Mouse (Mus musculus): ENCODE measurements around the gene Tiparp. TPM values are rescaled to one million over a fixed set of nuclear protein-coding genes. Genes with fewer than 3 reads are reported as not detected.

Gene Tiparp
- polyA plus RNA-seq, 1 experiment from 2014 or later, result 18.0 TPM

DNA sequence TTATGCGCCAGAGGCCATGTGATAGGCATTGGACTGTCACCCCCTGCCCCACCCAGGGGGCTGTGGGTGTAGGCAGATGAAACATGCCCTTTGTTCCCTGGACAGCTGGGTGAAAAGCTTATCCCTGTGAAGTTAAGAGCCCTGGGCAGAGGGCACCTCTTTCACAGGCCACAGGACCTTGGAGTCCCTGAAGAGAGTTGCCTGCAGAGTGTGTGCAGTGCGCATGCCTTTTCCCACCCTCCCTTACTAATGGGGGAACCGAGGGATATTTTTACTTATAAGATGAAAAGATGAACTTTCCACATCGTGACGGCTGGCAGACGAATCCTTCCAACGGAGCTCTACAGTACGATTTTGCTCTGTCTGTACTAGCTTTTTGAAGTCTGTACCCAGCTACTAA lies 57.1 kb downstream of the Tiparp start:
- DNase-seq (ENCODE audit: low spot score) (no peak), ATAC-seq (replicated peaks; ENCODE audit: low FRiP score) (no peak)
- H3K4me2 ChIP-seq, result no peak overlapping the region
- no peaks in the 10 kb centered on the region for H3K9me3 ChIP-seq (ENCODE audit: control insufficient read depth, low read length)
- no peak overlapping the region for H3K9ac ChIP-seq (ENCODE audit: low read depth, low read length)
- H3K27me3 ChIP-seq (replicated peaks; ENCODE audit: control insufficient read depth, insufficient read depth, low read length), result no peaks in the 10 kb centered on the region
- 77% methylated on average over 8 of the region's 8 CpGs for WGBS
- no peak overlapping the region for H3K27ac ChIP-seq (ENCODE audit: low read depth, low read length)
- no peak overlapping the region for H3K4me3 ChIP-seq (ENCODE audit: low read depth, low read length)
- H3K4me1 ChIP-seq (replicated peaks; ENCODE audit: control insufficient read depth, insufficient read depth, low read length), result peaks cover 5% of the 10 kb centered on the region; the same call in 1 of the 2 replicates
- no peaks in the 10 kb centered on the region for H3K36me3 ChIP-seq (ENCODE audit: control insufficient read depth, insufficient read depth, low read length)

DNA sequence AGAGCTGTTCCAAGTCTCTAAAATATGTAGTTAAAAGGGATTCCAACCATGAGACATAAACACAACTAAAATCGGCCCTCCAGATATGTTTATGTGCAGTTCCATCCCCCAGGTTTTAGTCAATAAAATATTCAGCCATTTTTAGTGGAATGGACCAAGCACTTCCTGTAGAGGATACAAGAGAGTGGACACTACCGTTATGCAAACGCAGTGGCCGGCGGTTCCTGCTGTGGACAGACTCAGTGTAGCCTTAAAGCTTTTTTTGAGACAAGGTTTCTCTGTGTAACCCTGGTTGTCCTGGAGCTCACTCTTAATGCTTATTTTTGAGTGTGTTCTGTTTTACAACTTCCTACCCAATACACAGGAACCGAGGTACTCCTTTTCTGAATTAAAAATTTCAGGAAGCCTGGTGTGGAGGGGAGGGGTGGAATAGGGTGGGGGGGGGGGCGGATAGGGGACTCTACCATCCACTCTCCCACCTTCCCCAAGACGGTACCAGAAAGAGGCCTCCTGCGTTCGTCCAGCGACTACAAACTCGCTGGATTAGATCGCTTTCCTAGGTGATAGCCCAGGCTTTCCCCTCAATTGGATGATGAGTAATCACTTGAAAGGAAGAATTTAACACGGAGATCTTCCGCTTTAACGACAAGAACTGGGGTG lies 57.7 kb downstream of the Tiparp start:
- DNase-seq (ENCODE audit: low spot score) (no peak), ATAC-seq (replicated peaks; ENCODE audit: low FRiP score) (0 out of 2 replicates have a peak, but pooled peaks have one; percentile 23)
- Histone ChIP-seq H3K4me1 (replicated peaks; ENCODE audit: control insufficient read depth, insufficient read depth, low read length) (peaks cover 5% of the 10 kb centered on the region; the same call in 1 of the 2 replicates), H3K9me3 (ENCODE audit: control insufficient read depth, low read length) (no peaks in the 10 kb centered on the region), H3K36me3 (ENCODE audit: control insufficient read depth, insufficient read depth, low read length) (no peaks in the 10 kb centered on the region), H3K9ac (ENCODE audit: low read depth, low read length) (no peak overlapping the region; the same call in 1 of the 2 replicates), H3K4me3 (ENCODE audit: low read depth, low read length) (peak overlapping the region; percentile 33), H3K27ac (ENCODE audit: low read depth, low read length) (no peak overlapping the region), H3K27me3 (replicated peaks; ENCODE audit: control insufficient read depth, insufficient read depth, low read length) (no peaks in the 10 kb centered on the region), H3K4me2 (peak overlapping the region; percentile 63)
- 27% methylated on average over 16 of the region's 16 CpGs for WGBS

DNA sequence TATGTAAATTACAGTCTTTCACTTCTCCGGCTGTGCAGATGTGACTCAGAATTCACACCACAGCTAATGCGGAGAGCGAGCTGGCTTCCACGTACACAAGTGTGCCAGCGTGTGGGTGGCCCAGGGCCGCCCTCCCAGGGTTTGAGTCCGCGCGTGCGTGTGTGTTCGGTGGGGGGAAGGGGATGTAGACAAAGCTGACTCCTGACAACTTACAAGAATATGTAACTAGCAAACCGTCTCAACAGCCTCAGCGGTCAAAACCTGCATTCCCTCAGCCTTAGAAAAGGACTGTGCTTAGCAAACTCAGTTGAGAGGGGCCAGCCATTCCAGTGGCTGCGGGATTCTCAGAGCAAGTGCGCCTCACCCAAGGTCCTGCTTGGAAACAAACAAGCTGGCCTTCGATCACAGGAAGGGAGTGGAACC lies 58.3 kb downstream of the Tiparp start:
- 13% methylated on average over 16 of the region's 16 CpGs for WGBS
- ATAC-seq (replicated peaks; ENCODE audit: low FRiP score) (no peak), DNase-seq (ENCODE audit: low spot score) (peak; percentile 61)
- H3K36me3 ChIP-seq (ENCODE audit: control insufficient read depth, insufficient read depth, low read length), result no peaks in the 10 kb centered on the region
- peaks cover 5% of the 10 kb centered on the region; the same call in 1 of the 2 replicates for H3K4me1 ChIP-seq (replicated peaks; ENCODE audit: control insufficient read depth, insufficient read depth, low read length)
- H3K27me3 ChIP-seq (replicated peaks; ENCODE audit: control insufficient read depth, insufficient read depth, low read length), result no peaks in the 10 kb centered on the region
- H3K9ac ChIP-seq (ENCODE audit: low read depth, low read length), result peak overlapping the region; percentile 43; the same call in 1 of the 2 replicates
- no peaks in the 10 kb centered on the region for H3K9me3 ChIP-seq (ENCODE audit: control insufficient read depth, low read length)
- H3K4me3 ChIP-seq (ENCODE audit: low read depth, low read length), result peak overlapping the region; percentile 33
- H3K27ac ChIP-seq (ENCODE audit: low read depth, low read length), result no peak overlapping the region
- H3K4me2 ChIP-seq, result peak overlapping the region; percentile 63

DNA sequence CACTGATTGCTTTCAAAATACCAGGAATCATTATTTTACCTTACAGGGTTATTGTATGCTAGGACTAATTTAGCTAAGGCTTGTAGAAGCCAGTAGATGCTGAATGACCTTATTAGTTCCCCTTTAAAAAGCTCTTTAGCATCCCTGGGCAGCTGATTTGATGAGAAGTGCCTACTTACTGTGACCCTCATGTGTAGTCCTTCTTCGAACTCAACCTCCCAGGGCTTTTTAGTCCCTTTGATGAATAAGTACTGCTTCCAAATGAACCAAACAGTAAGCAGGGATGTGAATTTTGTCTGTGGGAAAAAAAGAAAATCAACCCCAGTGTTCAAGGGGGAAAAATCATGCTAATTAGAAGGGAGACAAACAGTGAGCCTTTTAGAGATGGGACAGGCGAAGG lies 58.8 kb downstream of the Tiparp start:
- WGBS, result 85% methylated on average over 2 of the region's 2 CpGs
- H3K4me3 ChIP-seq (ENCODE audit: low read depth, low read length), result no peak overlapping the region
- H3K9ac ChIP-seq (ENCODE audit: low read depth, low read length), result no peak overlapping the region
- DNase-seq (ENCODE audit: low spot score) (no peak), ATAC-seq (replicated peaks; ENCODE audit: low FRiP score) (no peak)
- H3K4me1 ChIP-seq (replicated peaks; ENCODE audit: control insufficient read depth, insufficient read depth, low read length), result peaks cover 5% of the 10 kb centered on the region; the same call in 1 of the 2 replicates
- no peaks in the 10 kb centered on the region for H3K36me3 ChIP-seq (ENCODE audit: control insufficient read depth, insufficient read depth, low read length)
- no peaks in the 10 kb centered on the region for H3K27me3 ChIP-seq (replicated peaks; ENCODE audit: control insufficient read depth, insufficient read depth, low read length)
- peak overlapping the region; percentile 63; the same call in 1 of the 2 replicates for H3K4me2 ChIP-seq
- no peaks in the 10 kb centered on the region for H3K9me3 ChIP-seq (ENCODE audit: control insufficient read depth, low read length)
- H3K27ac ChIP-seq (ENCODE audit: low read depth, low read length), result no peak overlapping the region

DNA sequence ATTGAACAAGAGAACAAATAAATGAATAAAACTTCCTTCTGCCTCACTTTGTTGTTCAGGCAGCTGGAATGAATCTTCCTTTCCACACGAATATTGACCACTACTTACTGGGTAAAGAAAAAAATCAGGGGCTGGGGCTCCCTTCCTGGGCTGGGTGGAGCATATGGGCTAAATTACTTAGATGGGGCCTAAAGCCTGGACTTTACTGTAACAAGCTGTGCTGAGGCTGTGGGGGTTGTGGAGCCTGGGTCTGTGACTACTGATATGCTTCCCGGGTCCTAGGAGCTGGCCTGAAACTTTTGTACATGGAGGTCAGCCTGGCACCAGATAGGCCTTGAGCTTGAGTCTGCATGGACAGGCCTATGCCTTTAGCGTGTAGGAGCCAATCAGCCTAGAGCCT lies 60.2 kb downstream of the Tiparp start:
- H3K27ac ChIP-seq (ENCODE audit: low read depth, low read length), result no peak overlapping the region
- no peak overlapping the region for H3K4me3 ChIP-seq (ENCODE audit: low read depth, low read length)
- H3K27me3 ChIP-seq (replicated peaks; ENCODE audit: control insufficient read depth, insufficient read depth, low read length), result no peaks in the 10 kb centered on the region
- H3K9me3 ChIP-seq (ENCODE audit: control insufficient read depth, low read length), result no peaks in the 10 kb centered on the region
- WGBS, result 65% methylated on average over 3 of the region's 3 CpGs
- H3K4me2 ChIP-seq, result no peak overlapping the region
- H3K9ac ChIP-seq (ENCODE audit: low read depth, low read length), result no peak overlapping the region
- DNase-seq (ENCODE audit: low spot score) (no peak), ATAC-seq (replicated peaks; ENCODE audit: low FRiP score) (no peak; the same call in 1 of the 2 replicates)
- no peaks in the 10 kb centered on the region for H3K36me3 ChIP-seq (ENCODE audit: control insufficient read depth, insufficient read depth, low read length)
- peaks cover 5% of the 10 kb centered on the region; the same call in 1 of the 2 replicates for H3K4me1 ChIP-seq (replicated peaks; ENCODE audit: control insufficient read depth, insufficient read depth, low read length)

DNA sequence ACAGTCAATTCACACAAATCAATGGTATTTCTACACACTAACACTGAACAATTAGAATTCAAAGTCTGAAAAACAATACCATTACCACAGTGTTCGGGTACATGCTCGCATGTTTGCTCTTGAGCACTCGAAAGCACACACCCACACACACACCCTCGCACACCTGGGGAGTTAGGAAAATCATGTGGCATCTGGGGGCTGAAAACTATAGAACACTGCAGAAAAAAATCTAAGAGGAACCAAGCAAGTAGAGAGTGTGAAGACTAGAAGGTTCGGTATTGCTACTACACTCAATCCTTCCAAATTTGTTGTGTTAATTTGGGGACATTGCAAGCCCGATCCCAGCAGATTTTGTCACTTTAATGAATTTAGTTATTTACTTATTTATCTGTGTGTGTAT lies 64.6 kb downstream of the Tiparp start:
- Histone ChIP-seq H3K9ac (ENCODE audit: low read depth, low read length) (no peak overlapping the region), H3K4me2 (no peak overlapping the region), H3K4me3 (ENCODE audit: low read depth, low read length) (no peak overlapping the region), H3K27ac (ENCODE audit: low read depth, low read length) (no peak overlapping the region), H3K36me3 (ENCODE audit: control insufficient read depth, insufficient read depth, low read length) (no peaks in the 10 kb centered on the region), H3K4me1 (replicated peaks; ENCODE audit: control insufficient read depth, insufficient read depth, low read length) (no peaks in the 10 kb centered on the region), H3K9me3 (ENCODE audit: control insufficient read depth, low read length) (no peaks in the 10 kb centered on the region), H3K27me3 (replicated peaks; ENCODE audit: control insufficient read depth, insufficient read depth, low read length) (no peaks in the 10 kb centered on the region)
- 94% methylated on average over 6 of the region's 6 CpGs for WGBS
- DNase-seq (ENCODE audit: low spot score), result no peak
- no peak for ATAC-seq (replicated peaks; ENCODE audit: low FRiP score)

DNA sequence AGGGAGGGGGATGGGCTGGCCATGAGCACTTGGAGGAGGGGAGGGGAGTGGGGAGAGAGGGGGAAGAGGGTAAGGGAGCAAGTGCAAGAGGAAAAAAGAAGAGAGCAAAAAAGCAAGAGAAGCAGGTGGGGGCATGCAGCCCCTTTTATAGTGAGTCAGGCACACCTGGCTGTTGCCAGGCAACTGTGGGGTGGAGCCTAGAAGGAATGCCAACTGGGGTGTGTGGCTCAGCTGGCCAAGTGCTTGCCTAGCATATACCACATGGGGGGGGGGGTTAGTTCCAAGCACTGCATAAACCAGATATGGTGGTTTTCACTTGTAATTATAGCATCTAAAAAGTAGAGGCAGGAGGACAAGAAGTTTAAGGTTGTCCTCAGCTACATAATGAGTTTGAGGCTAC lies 66.3 kb downstream of the Tiparp start:
- H3K27me3 ChIP-seq (replicated peaks; ENCODE audit: control insufficient read depth, insufficient read depth, low read length), result no peaks in the 10 kb centered on the region
- no peaks in the 10 kb centered on the region for H3K9me3 ChIP-seq (ENCODE audit: control insufficient read depth, low read length)
- H3K27ac ChIP-seq (ENCODE audit: low read depth, low read length), result no peak overlapping the region
- H3K36me3 ChIP-seq (ENCODE audit: control insufficient read depth, insufficient read depth, low read length), result no peaks in the 10 kb centered on the region
- DNase-seq (ENCODE audit: low spot score) (no peak), ATAC-seq (replicated peaks; ENCODE audit: low FRiP score) (no peak)
- H3K4me1 ChIP-seq (replicated peaks; ENCODE audit: control insufficient read depth, insufficient read depth, low read length), result no peaks in the 10 kb centered on the region
- no peak overlapping the region for H3K9ac ChIP-seq (ENCODE audit: low read depth, low read length)
- H3K4me3 ChIP-seq (ENCODE audit: low read depth, low read length), result no peak overlapping the region
- H3K4me2 ChIP-seq, result no peak overlapping the region

DNA sequence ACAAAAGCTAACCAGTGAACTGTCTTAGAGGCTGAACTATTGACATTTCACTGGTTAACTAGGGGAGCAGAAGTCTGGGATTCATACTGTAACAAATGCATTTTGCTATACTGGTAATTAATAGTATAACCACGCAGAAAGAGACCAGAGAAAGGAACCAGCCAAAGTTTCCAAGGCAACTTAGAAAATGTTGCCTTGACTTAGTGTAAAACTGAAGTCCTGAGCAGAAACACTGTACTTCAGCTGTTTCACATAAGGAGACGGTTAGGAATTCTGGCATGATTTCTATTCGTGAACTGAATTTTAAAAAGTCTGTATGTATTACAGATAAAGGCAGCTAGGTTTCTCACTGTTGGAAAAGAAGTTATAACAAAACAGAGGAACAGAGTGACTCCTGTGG lies 67.0 kb downstream of the Tiparp start:
- no peaks in the 10 kb centered on the region for H3K4me1 ChIP-seq (replicated peaks; ENCODE audit: control insufficient read depth, insufficient read depth, low read length)
- H3K36me3 ChIP-seq (ENCODE audit: control insufficient read depth, insufficient read depth, low read length), result no peaks in the 10 kb centered on the region
- no peak overlapping the region for H3K4me2 ChIP-seq
- H3K9me3 ChIP-seq (ENCODE audit: control insufficient read depth, low read length), result no peaks in the 10 kb centered on the region
- WGBS, result 77% methylated on average over 3 of the region's 3 CpGs
- H3K4me3 ChIP-seq (ENCODE audit: low read depth, low read length), result no peak overlapping the region
- no peak overlapping the region for H3K27ac ChIP-seq (ENCODE audit: low read depth, low read length)
- no peaks in the 10 kb centered on the region for H3K27me3 ChIP-seq (replicated peaks; ENCODE audit: control insufficient read depth, insufficient read depth, low read length)
- H3K9ac ChIP-seq (ENCODE audit: low read depth, low read length), result no peak overlapping the region
- no peak for DNase-seq (ENCODE audit: low spot score)
- ATAC-seq (replicated peaks; ENCODE audit: low FRiP score), result no peak
